Mouse (Mus musculus): Measurements from ENCODE around the gene Tnfsfm13. TPM values are rescaled to one million over a fixed set of nuclear protein-coding genes. Genes with fewer than 3 reads are reported as not detected.
A peak's percentile ranks its signal among the peaks of the same experiment; 100 is the strongest.

The Tnfsfm13 gene
- total RNA-seq, 2 experiments from 2014 or later: 2.9 to 4.5 TPM

DNA sequence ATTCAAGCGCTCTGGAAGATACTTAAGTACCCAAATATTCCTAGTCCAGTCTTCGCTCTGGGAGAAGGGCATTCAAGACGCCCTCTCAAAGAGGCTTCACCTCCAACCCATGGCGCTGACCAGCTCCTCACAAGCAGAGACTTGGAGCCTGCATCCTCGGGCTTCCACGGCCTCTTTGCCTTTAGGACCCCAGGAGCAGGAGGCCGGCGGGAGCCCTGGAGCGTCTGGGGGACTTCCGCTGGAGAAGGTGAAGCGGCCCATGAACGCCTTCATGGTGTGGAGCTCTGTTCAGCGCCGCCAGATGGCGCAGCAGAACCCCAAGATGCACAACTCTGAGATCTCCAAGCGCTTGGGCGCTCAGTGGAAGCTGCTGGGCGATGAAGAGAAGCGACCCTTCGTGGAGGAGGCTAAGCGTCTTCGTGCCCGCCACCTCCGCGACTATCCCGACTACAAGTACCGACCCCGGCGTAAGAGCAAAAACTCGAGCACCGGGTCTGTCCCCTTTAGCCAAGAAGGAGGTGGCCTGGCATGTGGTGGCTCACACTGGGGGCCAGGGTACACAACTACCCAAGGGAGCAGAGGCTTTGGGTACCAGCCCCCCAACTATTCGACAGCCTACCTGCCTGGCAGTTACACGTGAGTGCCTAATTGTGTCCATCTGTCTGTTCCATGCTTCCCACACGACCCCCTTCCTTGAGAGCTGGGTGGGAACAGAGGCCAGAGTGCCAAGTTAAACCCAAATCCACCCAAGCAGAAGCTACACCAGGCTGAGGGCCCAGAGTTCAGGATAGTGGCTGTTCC lies 40.4 kb downstream of the Tnfsfm13 start, which contains the start of gene Sox15:
Sox15 (plus strand) TSS at position 51 of the 801 bp plus-strand sequence.
- peak; percentile 73 for DNase-seq

DNA sequence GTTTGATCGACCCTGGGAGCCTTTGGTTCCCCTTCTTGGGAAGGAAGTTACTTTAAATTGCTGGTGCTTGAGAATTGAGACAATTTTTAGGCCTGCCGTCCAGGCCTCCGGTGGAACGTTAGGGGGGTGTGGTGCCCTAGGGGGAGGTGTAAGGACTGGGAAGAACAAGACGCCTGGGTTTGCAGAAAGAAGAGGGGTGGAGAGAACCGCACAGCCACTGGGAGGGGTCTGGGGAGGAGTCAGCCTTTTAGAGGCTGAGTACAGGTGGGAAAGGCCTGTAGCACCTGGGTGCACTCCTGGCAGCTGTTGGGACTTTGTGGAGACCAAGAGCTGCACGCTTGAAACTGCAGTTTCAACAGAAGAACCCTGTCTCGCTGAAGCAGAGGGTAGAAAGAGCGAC lies 41.1 kb downstream of the Tnfsfm13 start:
- no peak for DNase-seq

DNA sequence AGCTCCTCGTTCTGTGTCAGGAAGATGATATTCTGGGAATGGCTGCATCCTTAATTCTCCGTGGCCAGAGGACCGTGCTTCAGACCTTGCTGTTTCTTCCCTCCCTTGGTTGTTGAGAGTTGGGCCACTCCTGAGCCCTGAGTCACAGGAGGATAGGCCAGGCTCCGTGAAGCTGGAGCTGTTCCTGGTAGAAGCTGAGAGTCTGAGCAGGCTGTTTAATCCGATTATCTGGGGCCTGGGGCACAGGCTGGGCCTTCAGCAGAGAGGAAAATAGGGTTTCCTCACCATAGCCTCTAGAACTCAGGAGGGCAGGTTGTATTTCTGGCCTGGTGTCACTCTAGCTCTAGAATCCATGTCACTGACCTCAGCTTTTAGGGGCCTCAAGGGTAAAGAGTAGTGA lies 42.5 kb downstream of the Tnfsfm13 start:
- DNase-seq: no peak

DNA sequence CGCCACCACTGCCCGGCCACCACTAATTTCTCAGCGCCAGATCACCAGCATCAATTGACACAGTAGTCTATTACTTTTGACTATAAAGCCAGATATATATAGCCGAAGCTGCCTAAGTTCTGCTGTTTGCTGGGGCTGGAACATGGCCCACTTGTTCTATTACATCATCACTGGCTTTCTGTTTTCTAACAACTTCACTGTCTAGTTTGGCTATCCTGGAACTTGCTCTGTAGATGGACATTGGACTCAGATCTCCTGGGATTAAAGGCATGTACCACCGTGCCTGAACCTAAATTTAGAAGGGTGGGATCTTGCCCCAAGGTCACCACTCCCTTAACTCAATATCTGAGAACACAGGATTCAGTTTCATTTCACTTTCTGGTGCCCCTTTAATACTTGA lies 50.0 kb downstream of the Tnfsfm13 start:
- DNase-seq: no peak

DNA sequence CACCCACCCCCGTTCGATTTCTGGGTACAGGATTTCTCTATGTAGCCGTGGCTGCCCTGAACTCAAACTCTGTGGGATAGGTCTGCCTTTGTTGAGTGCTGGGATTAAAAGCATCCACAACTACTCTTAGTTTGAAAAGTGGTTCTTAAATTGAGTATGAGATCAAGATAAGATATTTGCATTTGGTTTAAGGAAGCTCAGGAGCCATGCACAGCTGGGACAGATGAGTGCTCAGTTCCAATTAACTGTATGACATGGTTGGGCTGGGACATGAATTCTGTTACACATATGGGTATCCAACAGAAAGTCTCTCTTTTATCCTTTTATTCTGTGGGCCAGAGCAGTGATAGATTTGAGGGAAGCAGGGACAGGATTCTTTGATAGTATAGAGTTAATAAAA lies 60.4 kb downstream of the Tnfsfm13 start:
- no peak for DNase-seq

DNA sequence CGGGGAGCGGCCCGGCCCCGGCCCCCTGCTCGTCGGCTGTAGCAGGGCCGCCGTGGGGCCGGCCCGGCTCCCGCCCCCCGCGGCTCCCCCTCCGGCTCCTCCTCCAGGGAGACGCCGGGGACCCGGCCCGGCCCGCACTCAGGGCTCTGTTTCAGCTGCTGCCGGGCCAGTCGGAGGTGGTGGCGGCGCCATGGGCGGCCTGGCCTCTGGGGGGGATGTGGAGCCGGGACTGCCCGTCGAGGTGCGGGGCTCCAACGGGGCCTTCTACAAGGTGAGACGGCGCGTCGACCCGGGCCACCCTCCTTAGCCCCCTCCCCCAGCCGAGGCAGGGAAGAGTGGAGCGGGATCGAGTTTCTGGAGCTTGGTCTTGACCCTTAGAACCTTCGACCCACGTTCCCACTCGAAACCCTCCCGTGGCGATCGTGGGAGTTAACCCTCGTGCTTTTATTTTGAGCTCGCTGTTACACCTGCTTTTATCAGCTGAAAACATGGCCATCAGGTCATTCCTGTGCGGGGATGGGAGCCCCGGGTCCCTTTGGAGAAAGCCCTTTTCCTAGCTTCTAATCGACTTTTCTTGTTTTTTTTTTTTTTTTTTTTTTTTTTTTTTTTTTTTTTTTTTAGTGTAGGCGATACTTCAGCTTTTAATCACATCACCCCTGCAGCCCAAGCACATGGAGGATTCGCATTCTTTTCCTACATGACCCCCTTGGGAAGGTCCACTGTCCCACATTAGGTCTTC lies 62.6 kb downstream of the Tnfsfm13 start:
- no peak for DNase-seq

Small RNA genes within 50 kb of the gene (microRNA-seq; reads per million reads assigned to microRNA genes)
- gene Mir1934 (1.3 to 1.6 reads per million in 2 experiments), gene Mir467f (0 reads per million in 2 experiments)

Other genes with a start within 250 kb of the Tnfsfm13 start
- 1 to 10 TPM in 1 of 2 experiments, under 1 TPM in 1; 0.07 to 1.1 TPM for gene Dnah2, start 147.0 kb downstream of the Tnfsfm13 start, total RNA-seq (2021)
- 1 to 10 TPM; 1.6 to 2.3 TPM for gene Efnb3, start 135.9 kb downstream of the Tnfsfm13 start, total RNA-seq (2021)
- gene Wrap53, start 115.8 kb downstream of the Tnfsfm13 start, total RNA-seq (2021): 1 to 10 TPM; 4.3 to 5.5 TPM
- gene Trp53, start 115.7 kb downstream of the Tnfsfm13 start, total RNA-seq (2021): 10 to 100 TPM; 30.9 to 41.2 TPM
- 100 to 1,000 TPM; 351 to 394 TPM for gene Atp1b2, start 90.2 kb downstream of the Tnfsfm13 start, total RNA-seq (2021)
- under 1 TPM in 1 of 2 experiments, not detected in 1; 0.54 TPM for gene Shbg, start 78.2 kb downstream of the Tnfsfm13 start, total RNA-seq (2021)
- gene Sat2, start 74.1 kb downstream of the Tnfsfm13 start, total RNA-seq (2021): 1 to 10 TPM; 5.6 to 5.7 TPM
- 10 to 100 TPM; 66.3 to 85.0 TPM for gene Fxr2, start 63.1 kb downstream of the Tnfsfm13 start, total RNA-seq (2021)
- gene Sox15, start 40.8 kb downstream of the Tnfsfm13 start, total RNA-seq (2021): under 1 TPM in 1 of 2 experiments, not detected in 1; 0.32 TPM
- gene Mpdu1, start 33.5 kb downstream of the Tnfsfm13 start, total RNA-seq (2021): 10 to 100 TPM; 21.1 to 21.3 TPM
- 10 to 100 TPM in 1 of 2 experiments, 1 to 10 TPM in 1; 6.1 to 14.1 TPM for gene Cd68, start 29.9 kb downstream of the Tnfsfm13 start, total RNA-seq (2021)
- gene Eif4a1, start 23.7 kb downstream of the Tnfsfm13 start, total RNA-seq (2021): 100 to 1,000 TPM; 216 to 234 TPM
- gene Senp3, start 14.0 kb downstream of the Tnfsfm13 start, total RNA-seq (2021): 10 to 100 TPM; 29.5 to 36.0 TPM
- gene Tnfsf13, start 10.3 kb downstream of the Tnfsfm13 start, total RNA-seq (2021): 1 to 10 TPM; 1.6 to 2.1 TPM
- 10 to 100 TPM; 15.9 to 17.6 TPM for gene Tnfsf12, start 249 bp downstream of the Tnfsfm13 start, total RNA-seq (2021)
- 10 to 100 TPM; 45.9 to 49.4 TPM for gene Polr2a, start 62.5 kb upstream of the Tnfsfm13 start, total RNA-seq (2021)
- gene Slc35g3, start 65.9 kb upstream of the Tnfsfm13 start, total RNA-seq (2021): not detected
- 10 to 100 TPM; 21.0 to 29.3 TPM for gene Zbtb4, start 69.8 kb upstream of the Tnfsfm13 start, total RNA-seq (2021)
- gene Chrnb1, start 99.8 kb upstream of the Tnfsfm13 start, total RNA-seq (2021): 100 to 1,000 TPM; 105 to 124 TPM
- 10 to 100 TPM; 10.5 to 12.2 TPM for gene Fgf11, start 105.8 kb upstream of the Tnfsfm13 start, total RNA-seq (2021)
- gene Tmem102, start 109.5 kb upstream of the Tnfsfm13 start, total RNA-seq (2021): not detected
- gene Gm39566, start 119.2 kb upstream of the Tnfsfm13 start, total RNA-seq (2021): not detected
- gene Spem2, start 122.4 kb upstream of the Tnfsfm13 start, total RNA-seq (2021): not detected
- gene Spem1, start 126.1 kb upstream of the Tnfsfm13 start, total RNA-seq (2021): not detected
- 10 to 100 TPM; 10.3 to 15.9 TPM for gene Nlgn2, start 141.7 kb upstream of the Tnfsfm13 start, total RNA-seq (2021)
- gene Tmem256, start 142.4 kb upstream of the Tnfsfm13 start, total RNA-seq (2021): 100 to 1,000 TPM; 121 to 122 TPM
- 10 to 100 TPM; 25.4 to 27.9 TPM for gene Plscr3, start 150.3 kb upstream of the Tnfsfm13 start, total RNA-seq (2021)
- gene Tnk1, start 162.6 kb upstream of the Tnfsfm13 start, total RNA-seq (2021): under 1 TPM; 0.11 to 0.31 TPM
- gene Tmem95, start 181.9 kb upstream of the Tnfsfm13 start, total RNA-seq (2021): not detected
- 1 to 10 TPM; 2.3 to 3.7 TPM for gene Kctd11, start 185.3 kb upstream of the Tnfsfm13 start, total RNA-seq (2021)
- gene Acap1, start 199.4 kb upstream of the Tnfsfm13 start, total RNA-seq (2021): 1 to 10 TPM in 1 of 2 experiments, under 1 TPM in 1; 0.42 to 1.0 TPM
- gene 2810408A11Rik, start 204.9 kb upstream of the Tnfsfm13 start, total RNA-seq (2021): 1 to 10 TPM; 1.8 to 2.4 TPM
- 10 to 100 TPM; 31.2 to 31.8 TPM for gene Neurl4, start 205.0 kb upstream of the Tnfsfm13 start, total RNA-seq (2021)
- gene Gps2, start 217.8 kb upstream of the Tnfsfm13 start, total RNA-seq (2021): 10 to 100 TPM; 29.0 to 31.3 TPM
- gene Eif5a, start 225.9 kb upstream of the Tnfsfm13 start, total RNA-seq (2021): 100 to 1,000 TPM; 600 to 663 TPM
- gene Ybx2, start 239.7 kb upstream of the Tnfsfm13 start, total RNA-seq (2021): 1 to 10 TPM; 2.7 to 4.1 TPM